Mouse (Mus musculus) adrenal gland (tissue): ENCODE measurements around the gene Sh2d3c.

Experiments
- intact Hi-C: fragments of 180-260 bp; cut with DNase I; formaldehyde crosslinking; loops from one replicate; pipeline ENCODE4 v1.15.1; 2025
- long read RNA-seq, 2 experiments: library from polyadenylated mRNA; unstranded; transcript quantifications; one replicate each; pipeline ENCODE4 v2.0.0; 2020; ENCODE audit warnings: borderline replicate concordance in 1 of 2; ENCODE audit not compliant: insufficient replicate concordance in 1 of 2

Gene Sh2d3c
- long read RNA-seq, experiment 1, transcript Sh2d3c-202 (11 exons, 3,107 nt): major isoform, 5 of 13 reads
- long read RNA-seq, experiment 1, partial matches to known transcripts: 6 of 13 reads
- long read RNA-seq, experiment 1, other reads (novel, unspliced or antisense): 2 of 13 reads
- long read RNA-seq, experiment 2, partial matches to known transcripts: 2 of 5 reads
- long read RNA-seq, experiment 2, other reads (novel, unspliced or antisense): 0 of 5 reads

GRCm38 (mm10) chr2:32720681-32721229 lies at the start of gene Sh2d3c:
Gene Sh2d3c (plus strand): TSS chr2:32721055.
- intact Hi-C loops: no loop called here

DNA sequence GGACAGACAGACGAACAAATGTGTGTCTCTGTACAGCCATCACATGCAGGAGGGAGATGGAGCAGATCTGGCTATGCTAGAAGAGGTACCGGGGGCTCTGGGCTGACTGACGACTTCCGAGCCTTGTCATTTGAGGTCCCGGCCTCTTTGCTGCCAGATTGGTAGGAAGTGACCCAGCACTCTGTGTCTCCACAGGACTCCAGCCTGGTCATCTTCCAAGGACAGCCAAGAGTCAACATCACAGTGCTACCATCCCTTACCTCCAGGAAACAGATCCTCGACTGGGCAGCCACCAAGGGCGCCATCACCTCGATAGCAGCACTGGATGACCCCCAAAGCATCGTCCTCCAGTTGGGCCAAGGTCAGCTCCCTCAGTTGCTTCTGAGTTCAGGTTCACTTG lies 49.7 kb upstream of the Sh2d3c start:
- intact Hi-C loops: no loop called here

GRCm38 (mm10) chr2:32671907-32672595 lies 48.8 kb upstream of the Sh2d3c start:
- intact Hi-C loops: no loop called here

DNA sequence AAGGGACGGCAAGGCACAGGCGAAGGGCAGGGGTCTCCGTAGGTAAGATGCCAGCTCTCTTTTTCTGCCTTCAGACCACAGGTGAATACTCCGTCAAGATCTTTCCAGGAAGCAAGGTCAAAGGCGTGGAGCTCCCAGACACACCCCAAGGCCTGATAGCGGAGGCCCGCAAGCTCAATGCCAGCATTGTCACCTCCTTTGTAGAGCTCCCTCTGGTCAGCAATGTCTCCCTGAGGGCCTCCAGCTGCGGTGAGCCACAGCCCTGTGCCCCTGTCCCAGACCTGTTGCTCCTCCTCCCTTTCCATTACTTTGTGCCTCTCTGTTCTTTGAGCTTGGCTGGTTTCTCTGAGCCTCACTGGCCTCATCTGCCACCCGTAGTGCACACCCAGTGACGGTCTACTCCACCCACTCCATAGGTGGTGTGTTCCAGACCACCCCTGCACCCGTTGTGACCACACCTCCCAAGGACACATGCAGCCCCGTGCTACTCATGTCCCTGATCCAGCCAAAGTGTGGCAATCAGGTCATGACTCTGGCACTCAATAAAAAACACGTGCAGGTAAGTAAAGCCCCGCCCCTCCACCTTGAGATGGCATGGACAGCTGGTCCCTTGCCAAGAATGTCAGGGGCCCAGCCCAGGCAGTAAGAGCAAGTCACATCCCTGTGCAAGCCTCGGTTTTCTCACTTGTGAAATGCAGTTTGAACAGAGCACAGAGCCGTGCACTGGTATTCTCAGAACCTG lies 47.5 kb upstream of the Sh2d3c start:
- intact Hi-C loops: no loop called here

GRCm38 (mm10) chr2:32676821-32677220 lies 44.0 kb upstream of the Sh2d3c start:
- intact Hi-C loops: no loop called here

DNA sequence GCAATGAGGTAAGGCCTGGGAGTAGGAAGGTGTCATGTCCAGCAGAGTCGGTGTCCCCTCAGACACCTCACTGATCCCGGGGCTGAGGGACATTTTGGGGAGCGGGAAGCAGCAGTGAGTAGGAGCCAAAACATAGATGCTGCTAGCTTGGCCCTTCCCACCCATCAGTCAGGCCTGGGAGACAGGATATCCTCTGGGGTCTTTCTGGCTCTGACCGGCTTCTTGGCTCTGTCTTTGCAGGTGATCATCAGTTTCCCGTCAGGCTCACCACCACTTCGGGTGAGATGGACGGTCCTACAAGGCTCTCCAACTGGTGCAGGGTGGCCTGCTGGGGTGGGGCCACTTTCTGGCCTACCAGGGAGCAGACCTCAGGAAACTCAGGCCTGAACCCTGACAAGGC lies 43.2 kb upstream of the Sh2d3c start:
- intact Hi-C loops: no loop called here

- intact Hi-C loops: no loop called here
These were observed 40.8 kb upstream of the Sh2d3c start for GRCm38 (mm10) chr2:32680051-32680451.

GRCm38 (mm10) chr2:32680961-32681650 lies 39.7 kb upstream of the Sh2d3c start:
- intact Hi-C loops: no loop called here

- intact Hi-C loops: no loop called here
These were observed 39.1 kb upstream of the Sh2d3c start for GRCm38 (mm10) chr2:32681754-32682153.

DNA sequence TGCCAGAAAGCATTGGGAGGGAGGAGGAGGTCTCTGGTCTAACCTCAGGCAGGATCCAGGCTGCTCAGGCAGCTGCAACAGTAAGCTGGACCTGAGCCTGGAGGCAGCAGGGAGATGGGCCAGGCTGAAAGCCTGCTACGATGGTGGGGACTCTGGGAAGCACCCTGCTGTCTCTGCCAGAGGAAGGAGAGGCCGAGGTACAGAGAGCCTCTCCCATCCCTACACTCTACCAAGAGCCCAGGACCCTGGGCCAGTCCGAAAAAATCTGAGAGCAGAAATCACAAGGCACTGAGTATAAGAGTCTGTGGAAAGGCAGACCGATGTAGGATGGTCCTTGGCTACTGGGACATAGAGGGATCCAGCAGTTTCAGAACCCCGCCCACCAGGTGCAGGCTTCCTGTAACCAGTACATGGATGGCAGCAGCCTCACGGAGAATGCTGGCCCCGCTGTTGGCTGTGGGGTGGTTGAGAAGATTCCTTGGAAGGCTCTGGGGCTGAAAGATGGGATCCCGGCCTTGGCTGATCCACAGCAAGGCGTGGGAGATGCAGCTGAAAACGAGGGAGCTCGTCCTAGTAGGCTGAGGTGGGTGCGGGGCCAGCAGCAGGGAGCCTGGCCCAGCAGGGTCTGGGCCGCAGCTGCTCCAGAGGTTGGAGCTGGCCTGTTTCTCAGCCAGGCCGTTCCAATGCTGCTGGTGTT lies 38.0 kb upstream of the Sh2d3c start:
- intact Hi-C loops: no loop called here

GRCm38 (mm10) chr2:32683701-32684100 lies 37.2 kb upstream of the Sh2d3c start:
- intact Hi-C loops: no loop called here

- intact Hi-C loops: no loop called here
These were observed 36.0 kb upstream of the Sh2d3c start for GRCm38 (mm10) chr2:32684681-32685428.

GRCm38 (mm10) chr2:32685807-32686206 lies 35.0 kb upstream of the Sh2d3c start:
- intact Hi-C loops: no loop called here

DNA sequence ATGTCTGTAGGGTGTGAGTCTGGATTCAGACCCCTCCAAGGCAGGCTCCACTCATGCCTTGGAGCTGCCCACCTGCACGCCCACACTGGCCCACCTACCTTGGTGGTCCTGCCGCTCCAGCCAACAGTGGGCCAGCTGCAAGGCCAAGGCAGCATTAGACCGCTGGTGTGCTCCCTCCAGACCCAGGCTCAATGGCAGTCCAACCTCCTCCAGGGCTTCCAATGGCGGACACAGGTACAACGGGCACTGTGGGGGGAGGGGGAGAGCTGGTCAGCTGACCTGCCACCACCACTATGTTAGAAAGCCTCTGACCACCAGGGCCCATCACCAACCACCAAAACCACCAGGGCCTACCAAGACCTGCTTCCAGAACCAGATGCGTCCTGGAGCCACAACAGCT lies 34.2 kb upstream of the Sh2d3c start:
- intact Hi-C loops: no loop called here

DNA sequence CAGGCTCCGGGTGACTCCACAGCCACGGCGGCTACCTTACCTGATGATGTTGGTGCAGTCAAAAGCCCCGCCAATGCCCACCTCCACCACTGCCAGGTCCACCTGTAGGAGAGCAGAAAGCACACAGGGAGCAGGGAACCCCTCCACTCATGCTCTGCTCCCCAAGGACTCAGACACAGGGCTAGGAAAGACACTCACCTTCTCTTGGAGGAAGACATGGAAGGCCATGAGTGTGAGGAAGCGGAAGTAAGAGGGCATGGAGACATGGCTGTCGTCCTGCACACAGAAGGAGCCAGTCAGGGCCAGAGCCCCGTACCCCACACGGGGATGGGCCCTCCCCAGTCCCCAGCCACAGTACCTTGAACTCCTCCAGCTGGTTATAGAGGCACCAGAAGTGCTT lies 33.3 kb upstream of the Sh2d3c start:
- intact Hi-C loops: no loop called here

GRCm38 (mm10) chr2:32689420-32689819 lies 31.4 kb upstream of the Sh2d3c start:
- intact Hi-C loops: loop anchor here (2.0 kb wide), 1 partner anchor 59 kb away; no protein-coding TSS in a partner anchor

GRCm38 (mm10) chr2:32691041-32691440 lies 29.8 kb upstream of the Sh2d3c start:
- intact Hi-C loops: loop anchor here (2.0 kb wide), 1 partner anchor 48 kb away; no protein-coding TSS in a partner anchor

GRCm38 (mm10) chr2:32692496-32692895 lies 28.4 kb upstream of the Sh2d3c start:
- intact Hi-C loops: no loop called here

GRCm38 (mm10) chr2:32693282-32693681 lies 27.6 kb upstream of the Sh2d3c start:
- intact Hi-C loops: no loop called here

DNA sequence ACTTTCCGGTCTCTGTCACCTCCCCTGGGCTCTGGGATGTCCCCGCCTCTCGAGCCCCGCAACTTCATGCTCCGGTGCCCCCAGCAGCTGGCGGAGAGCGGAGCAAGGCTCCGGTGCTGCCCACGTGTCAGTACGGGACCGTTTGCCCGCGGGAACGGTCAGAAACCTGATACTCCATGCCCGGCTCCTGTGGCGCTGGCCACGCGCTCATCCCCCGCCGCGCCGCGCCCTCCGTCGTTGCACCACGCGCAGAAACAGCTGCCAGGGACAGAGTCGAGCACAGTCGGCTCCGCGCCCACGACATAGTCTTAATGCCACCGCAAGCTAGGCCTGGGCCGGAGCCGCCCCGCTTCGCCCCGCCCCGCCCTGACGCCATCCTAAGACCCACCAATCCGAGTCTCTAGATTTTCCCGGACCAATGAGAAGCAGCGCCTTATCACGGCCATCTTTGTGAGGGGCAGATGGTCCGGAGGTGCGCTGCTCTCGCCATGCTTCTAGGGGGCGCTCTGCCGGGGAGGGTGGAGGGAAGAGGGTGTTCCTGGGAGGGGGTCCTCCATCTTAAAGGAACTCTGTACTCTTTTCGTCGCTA lies 26.9 kb upstream of the Sh2d3c start:
- intact Hi-C loops: no loop called here
